In the genomic region with DNA sequence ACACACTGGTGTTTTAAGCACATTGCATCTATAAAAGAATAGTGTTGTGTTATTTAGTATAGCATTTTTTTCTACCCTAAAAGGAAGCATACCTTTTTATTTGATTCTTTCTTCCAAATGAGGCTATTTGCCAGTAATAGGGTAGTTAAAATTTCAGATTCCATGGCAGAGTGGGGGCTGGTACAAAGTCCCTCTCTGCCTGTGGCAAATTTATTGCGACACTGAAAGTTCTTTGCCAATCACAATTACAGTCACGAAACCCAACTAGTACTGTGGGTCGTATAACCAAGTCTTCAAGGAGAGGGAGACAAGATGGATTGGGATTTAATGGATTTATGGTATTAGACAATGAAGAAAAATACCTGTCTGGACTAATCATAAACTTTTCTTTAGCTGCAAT, we compare ENCODE assay signal across 20 mouse cellular contexts. TPM values are rescaled to one million over a fixed set of nuclear protein-coding genes. Genes with fewer than 3 reads are reported as not detected.
"Had no signal": no experiment of that assay in that cellular context is flagged by ENCODE, and none has a peak within 500 bp of the region (broad histone marks: within the 10 kb centered on the region; RNA-seq: fewer than 3 reads in every experiment).

No protein-coding gene starts in this region.

- DNase-seq: lung, embryonic 14.5 days; lung, postnatal 10 days; lung, postnatal 4 days; midbrain, embryonic 14.5 days; retina, postnatal 1 day; right cerebral cortex, adult 18-20 months; right cerebral cortex, postnatal 25 days; right cerebral cortex, postnatal 4 days; spleen, adult 18-20 months; thymus, adult 18-20 months; thymus, postnatal 14 days; thymus, postnatal 36 days had no signal

- H3K27ac ChIP-seq: midbrain, embryonic 10.5 days; midbrain, embryonic 12.5 days; neural tube, embryonic 13.5 days; neural tube, embryonic 15.5 days had no signal

- H3K36me3 ChIP-seq: midbrain, embryonic 10.5 days; midbrain, embryonic 12.5 days; neural tube, embryonic 13.5 days; neural tube, embryonic 15.5 days had no signal

- H3K4me3 ChIP-seq: midbrain, embryonic 10.5 days; midbrain, embryonic 12.5 days; myocyte; neural tube, embryonic 13.5 days; neural tube, embryonic 15.5 days had no signal

- H3K27me3 ChIP-seq: midbrain, embryonic 12.5 days; neural tube, embryonic 13.5 days; neural tube, embryonic 15.5 days had no signal

- H3K4me1 ChIP-seq: midbrain, embryonic 10.5 days; midbrain, embryonic 12.5 days; neural tube, embryonic 13.5 days; neural tube, embryonic 15.5 days had no signal

- H3K9me3 ChIP-seq: midbrain, embryonic 10.5 days; midbrain, embryonic 12.5 days; neural tube, embryonic 13.5 days; neural tube, embryonic 15.5 days had no signal

- H3K4me2 ChIP-seq: lung, embryonic 14.5 days; midbrain, embryonic 12.5 days; neural tube, embryonic 13.5 days; neural tube, embryonic 15.5 days had no signal

- H3K9ac ChIP-seq: lung, embryonic 14.5 days; midbrain, embryonic 12.5 days; neural tube, embryonic 13.5 days; neural tube, embryonic 15.5 days had no signal

- ATAC-seq: midbrain, embryonic 16.5 days had no signal

RNA-seq across cellular contexts. Expression of gene Esrrg, which starts 51.9 kb away (rescaled TPM):
- total RNA-seq: megakaryocyte, adult 5-6 weeks; megakaryocyte-erythroid progenitor cell, adult 5-6 weeks had no signal
